Mouse (Mus musculus) heart, adult 9 months (tissue): ENCODE data around the gene Dpp8.
A peak's percentile ranks its signal among the peaks of the same experiment; 100 is the strongest.

Source experiments
- DNase-seq, 2 experiments: peaks; one replicate each; pipeline ENCODE4 v3.0.0; 2022; ENCODE audit warnings: low spot score in 2 of 2

Dpp8 gene

DNA sequence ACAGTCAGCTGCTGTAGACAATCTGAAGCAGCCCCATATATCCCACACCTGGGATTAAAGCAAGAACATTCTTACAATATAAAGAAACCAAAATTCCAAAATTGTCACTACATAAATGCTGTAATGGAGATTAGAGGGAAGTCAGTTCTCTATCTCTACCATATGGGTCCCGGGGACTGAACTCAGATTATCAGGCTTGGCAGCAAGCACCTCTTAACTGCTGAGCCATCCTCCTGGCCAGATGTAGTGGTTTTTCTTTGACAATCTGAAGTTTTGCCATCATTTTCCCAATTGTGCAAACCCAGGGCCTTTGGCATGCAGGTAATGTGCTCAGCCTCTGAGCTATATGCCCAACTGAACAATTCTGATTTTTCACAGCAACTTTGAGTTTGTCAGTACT is 53.1 kb downstream of the Dpp8 start:
- DNase-seq = no peak

DNA sequence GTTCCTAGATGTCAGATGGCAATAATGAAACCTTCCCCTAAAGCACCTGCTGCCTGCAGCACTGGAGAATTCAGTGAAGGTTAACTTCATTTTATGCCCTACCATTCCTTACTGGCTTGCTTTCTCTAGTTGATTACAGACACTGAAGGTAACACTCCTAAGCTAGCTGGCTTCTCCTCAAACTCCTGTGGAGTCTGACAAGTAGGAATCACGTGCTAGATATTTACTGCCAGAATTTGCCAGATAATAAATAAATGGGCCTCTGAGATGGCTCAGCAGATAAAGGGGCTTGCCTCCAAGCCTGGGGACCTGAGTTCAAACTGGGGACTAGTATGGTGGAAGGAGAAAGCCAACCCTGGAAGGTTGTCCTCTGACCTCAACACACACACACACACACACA is 54.6 kb downstream of the Dpp8 start:
- no peak for DNase-seq

- DNase-seq = no peak
Measured at GRCm38 (mm10) chr9:65087490-65087889, 55.3 kb downstream of the Dpp8 start.

DNA sequence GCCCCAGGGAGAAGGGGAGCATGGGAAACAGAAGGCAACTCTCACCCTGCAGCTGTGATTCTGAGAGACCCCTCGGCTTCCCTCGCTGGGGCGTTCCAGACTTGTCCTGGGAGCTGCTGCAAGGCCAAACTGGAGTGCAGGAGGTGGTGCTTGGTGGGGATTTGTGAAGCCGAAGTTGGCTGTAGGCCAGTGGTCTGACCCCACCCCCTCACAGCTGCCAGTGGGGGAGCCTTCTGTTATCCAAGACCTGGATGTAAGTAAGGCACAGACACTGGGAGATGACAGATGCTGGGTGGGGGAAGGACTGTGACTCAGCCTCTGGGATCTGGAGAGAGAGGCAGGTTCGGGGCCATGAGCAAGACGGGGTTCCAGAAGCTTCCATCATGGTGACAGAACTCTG is 62.0 kb downstream of the Dpp8 start:
- DNase-seq = peak; percentile 64 to 75

GRCm38 (mm10) chr9:65100991-65101685 is 68.9 kb downstream of the Dpp8 start, which contains the start of gene Igdcc4:
Igdcc4 (plus strand) TSS chr9:65101486.
- DNase-seq = no peak

- DNase-seq = peak; percentile 24 to 31
Measured at GRCm38 (mm10) chr9:65101686-65102376, 69.6 kb downstream of the Dpp8 start.

DNA sequence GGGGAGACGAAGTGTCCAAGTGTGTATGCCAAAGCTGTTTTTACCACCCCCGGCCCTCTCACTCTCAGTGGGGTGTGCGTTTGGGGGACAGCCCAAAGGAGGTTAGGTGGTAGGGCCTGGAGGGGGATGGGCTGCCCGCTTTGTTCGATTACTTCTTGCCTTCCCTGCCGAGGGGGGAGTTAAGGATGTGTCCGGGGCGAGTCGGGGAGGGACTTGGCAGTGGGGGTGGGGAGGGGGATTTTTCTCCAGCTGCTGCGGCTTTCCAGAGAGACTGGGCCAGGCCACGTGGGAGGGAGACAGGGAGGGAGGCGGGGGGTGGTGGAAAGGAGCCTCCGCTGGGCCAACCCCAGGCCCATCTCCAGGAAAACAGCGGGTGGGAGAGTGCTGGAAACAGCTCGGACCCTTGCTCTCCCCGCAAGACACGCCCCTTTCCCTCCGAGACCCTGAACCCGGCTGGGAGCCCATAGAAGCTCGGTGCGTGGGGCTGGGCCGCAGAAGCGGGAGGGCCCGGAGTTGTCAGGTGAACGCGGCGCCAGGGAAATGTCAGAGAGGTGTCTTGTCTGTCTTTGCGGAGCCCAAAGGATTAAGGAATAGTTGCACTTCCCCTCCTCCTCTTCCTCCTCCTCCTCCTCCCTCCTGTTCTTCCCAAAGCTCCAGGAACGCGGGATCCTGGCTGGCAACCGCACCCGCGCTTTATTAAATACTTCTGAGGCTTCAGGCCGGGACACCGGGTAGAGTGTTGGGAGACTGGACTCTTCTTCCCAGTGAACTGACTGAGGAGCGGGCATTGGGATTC is 70.4 kb downstream of the Dpp8 start:
- DNase-seq = no peak

DNA sequence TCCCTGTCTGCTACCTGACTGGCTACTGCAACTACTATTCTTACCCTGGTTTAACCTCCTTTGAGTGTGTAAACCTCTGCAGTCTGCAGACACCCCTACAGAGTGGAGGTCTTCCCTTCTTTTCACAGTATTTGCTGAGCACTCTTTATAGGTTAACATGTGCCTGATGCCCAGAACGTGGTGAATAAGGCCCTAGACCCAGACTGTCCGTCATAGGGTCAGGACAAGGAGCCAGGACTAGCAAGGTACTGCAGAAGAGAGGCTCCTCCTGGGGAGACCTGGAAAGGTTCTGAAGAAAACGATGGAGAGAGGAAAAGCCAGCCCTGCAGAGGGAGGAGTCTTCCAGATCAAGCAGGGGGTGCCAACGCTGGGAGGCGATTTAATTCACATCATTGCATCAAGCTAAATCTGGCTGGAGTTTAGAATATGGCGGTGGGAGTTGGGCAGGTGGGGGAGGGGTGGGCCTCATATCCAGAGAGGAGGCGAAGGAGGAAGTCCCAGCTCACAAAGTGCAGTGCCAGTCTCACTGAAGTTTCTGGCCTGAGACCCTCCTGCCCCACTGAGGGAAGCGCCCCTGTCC is 71.0 kb downstream of the Dpp8 start:
- DNase-seq = no peak

GRCm38 (mm10) chr9:65106821-65107220 is 74.6 kb downstream of the Dpp8 start:
- no peak for DNase-seq

DNA sequence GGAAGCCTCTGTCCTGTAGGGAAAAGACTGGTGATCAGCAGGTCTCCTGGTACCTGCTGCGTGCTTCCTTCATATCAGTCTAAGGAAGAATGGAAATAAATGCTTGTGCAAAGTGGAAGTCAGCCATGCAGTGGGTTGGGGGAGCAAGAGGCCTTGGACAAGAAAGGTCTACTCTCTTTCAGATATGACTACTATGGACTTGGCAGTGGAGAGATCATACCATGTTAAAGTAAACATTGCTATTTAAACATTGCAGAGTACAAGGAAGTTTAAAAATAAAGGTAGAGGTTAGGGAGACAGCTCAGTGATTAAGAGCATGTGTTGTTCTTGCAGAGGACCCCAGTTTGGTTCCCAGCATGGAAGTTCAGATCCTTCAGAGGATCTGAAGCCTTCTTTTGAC is 75.7 kb downstream of the Dpp8 start:
- DNase-seq = no peak

DNA sequence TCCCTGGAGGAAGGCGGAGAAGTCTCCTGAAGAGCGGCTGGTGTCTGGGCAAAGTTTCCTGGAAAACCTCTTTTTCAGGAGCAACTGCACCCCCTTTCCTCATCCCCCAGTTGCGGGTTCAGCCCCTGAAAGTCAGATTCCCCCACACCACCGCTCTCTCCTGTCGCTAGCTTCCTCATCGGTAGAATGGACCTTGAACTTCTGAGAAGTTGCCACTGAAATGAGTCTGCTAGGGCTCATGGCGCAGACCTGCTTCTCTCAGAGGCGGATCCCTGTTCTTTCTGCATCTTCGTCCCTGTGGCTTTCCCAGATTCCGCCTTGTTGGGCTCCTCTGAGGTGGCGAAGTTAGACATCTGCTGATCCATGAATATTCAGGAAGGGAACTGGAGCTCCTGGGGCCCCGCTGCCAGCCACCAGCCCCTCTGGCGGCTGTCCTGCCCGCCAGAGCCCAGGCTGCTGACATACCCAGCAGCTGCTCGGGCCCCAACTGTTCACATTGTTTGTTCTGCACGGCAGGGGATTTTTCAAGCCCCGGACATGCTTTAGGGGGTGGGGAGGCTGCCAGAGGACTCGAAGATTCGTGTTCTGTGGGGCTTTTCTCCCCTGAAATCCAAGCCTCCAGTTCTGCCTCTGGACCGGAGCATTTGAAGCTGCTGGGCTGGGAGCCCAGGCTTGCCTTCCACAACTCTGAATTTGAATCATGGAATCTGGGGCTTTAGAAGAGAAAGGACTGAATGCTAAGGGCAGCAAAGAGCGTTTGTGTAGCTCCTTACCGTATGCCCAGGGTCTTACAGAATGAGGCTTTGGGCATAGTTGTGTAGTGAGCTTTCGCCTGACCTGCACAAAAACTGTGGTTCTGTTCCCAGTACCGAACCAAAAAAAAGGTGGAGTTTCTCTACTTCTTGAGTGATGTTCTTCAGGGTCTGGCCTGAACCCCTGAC is 77.2 kb downstream of the Dpp8 start:
- no peak for DNase-seq

DNA sequence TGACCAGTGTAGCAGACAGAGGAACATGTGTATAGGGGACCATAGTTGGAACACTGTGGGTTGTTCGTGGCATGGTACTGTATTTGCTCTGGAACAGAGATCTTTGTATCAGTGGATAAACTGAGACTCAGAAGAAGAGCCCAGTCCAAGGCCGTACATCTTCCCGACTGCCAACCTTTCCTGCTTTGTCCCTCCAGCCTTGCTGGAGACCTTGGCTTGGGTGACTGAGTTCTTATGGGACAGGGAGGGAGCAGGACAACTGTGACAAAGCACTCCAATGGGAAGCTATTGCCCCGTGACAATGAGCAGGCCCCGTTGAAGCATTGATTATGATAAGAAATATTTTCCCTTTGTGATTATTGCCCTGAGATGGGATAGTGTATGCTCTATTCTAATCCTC is 79.5 kb downstream of the Dpp8 start:
- DNase-seq = no peak

- DNase-seq = no peak
Measured at GRCm38 (mm10) chr9:65113694-65114093, 81.5 kb downstream of the Dpp8 start.

DNA sequence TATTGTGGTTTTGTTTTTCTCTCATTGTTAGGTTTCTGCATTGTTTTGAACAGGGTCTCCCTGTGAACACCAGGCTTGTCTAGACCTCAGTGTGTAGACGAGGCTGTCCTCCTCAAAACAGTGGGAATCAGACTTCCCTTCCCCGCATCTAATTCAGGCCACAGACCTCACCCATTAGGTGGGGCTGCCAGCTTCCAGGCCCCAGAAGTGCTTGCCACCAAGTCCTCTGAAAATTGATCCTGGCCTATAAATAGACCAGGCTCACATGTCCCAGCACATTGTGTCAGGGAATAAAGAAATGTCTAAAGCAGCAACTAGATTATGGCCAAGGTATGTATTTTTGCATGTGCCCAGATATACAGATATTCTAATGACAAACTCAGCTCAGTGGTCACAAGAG is 83.7 kb downstream of the Dpp8 start:
- peak in 1 of 2 experiments; percentile 26 for DNase-seq

- DNase-seq = no peak
Measured at GRCm38 (mm10) chr9:65117516-65117915, 85.3 kb downstream of the Dpp8 start.

DNA sequence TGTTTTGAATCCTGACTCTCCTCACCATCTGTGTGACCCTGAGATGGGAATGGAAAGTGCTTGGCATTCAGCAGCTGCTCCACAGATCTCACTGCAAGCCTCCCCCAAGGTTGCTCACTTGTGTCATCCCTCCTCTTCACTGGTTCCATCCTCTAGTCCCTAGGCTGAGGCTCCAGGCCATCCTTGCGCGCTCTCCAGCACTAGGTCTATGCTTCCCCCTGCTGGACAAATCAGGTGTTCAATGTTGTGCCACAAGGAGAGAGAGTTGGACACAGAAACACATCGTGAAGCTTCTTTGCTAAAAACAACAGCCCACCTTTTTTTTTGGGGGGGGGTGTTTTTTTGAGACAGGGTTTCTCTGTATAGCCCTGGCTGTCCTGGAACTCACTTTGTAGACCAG is 88.7 kb downstream of the Dpp8 start:
- peak in 1 of 2 experiments; percentile 58 for DNase-seq

DNA sequence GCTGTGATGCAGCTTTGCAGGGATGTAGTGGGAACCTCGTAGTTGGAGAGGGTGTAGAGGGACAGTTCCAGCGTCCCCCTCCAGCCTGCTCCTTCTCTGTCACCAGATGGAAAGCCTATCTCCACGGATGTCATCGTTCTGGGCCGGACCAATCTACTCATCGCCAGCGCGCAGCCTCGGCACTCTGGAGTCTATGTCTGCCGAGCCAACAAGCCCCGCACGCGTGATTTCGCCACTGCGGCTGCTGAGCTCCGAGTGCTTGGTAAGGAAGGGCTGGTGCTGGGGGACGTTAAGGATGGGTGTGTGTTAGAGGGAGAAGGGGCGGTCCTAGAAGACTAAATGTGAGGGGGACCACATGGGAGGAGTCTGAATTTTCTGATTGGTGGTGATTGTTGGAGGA is 90.3 kb downstream of the Dpp8 start:
- DNase-seq = peak; percentile 31 to 43

DNA sequence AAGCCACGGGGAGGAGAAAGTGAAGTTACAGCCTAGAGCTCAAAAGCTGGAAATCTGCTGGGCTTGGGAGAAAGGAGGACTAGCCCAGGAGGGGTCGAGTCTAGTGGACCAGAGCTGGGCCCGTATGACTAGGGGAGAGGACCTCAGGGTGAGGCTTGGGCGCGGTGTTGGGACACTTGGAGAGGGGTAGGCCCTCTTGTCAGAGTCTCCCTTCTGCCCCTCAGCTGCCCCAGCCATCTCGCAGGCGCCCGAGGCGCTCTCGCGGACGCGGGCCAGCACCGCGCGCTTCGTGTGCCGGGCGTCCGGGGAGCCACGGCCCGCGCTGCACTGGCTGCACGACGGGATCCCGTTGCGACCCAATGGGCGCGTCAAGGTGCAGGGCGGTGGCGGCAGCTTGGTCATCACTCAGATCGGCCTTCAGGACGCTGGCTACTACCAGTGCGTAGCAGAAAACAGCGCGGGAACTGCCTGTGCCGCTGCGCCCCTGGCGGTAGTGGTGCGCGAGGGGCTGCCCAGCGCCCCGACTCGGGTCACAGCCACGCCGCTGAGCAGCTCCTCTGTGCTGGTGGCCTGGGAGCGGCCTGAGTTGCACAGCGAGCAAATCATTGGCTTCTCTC is 91.4 kb downstream of the Dpp8 start:
- no peak for DNase-seq

DNA sequence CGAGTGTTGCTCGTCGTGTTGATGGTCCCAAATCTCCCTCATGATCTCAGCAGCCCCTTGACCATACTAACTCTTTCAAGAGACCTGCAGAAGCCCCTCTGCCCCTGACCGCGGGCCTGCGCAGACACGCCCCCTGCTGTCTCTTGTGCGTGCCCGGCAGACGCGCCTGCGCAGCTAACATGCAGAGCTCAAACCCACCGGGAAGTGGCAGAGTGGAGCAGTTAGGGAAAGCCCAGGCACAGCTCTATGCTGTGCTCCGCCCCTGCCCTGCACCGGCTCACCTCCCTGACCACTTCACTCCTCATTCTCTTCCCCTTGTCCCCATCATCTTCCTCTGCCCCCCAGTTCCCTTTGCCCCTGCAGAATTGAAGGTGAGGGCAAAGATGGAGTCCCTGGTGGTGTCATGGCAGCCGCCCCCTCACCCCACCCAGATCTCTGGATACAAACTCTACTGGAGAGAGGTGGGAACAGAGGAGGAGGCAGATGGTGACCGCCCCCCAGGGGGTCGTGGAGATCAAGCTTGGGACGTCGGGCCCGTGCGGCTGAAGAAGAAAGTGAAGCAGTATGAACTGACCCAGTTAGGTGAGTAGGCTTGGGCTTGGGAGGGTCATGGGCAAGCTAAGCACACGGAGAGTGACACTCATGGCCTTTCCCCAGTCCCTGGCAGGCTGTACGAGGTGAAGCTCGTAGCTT is 96.1 kb downstream of the Dpp8 start:
- no peak for DNase-seq

GRCm38 (mm10) chr9:65131717-65132116 is 99.5 kb downstream of the Dpp8 start:
- no peak for DNase-seq
